Mouse (Mus musculus) intestine, embryonic 16.5 days (tissue): ENCODE measurements around the gene Lsm11. TPM values are rescaled to one million over a fixed set of nuclear protein-coding genes. Genes with fewer than 3 reads are reported as not detected.
A peak's percentile ranks its signal among the peaks of the same experiment; 100 is the strongest.

Experiments
- ATAC-seq: fragments of 200-750 bp; cut with Nextera tagmentation; 2 replicates; pipeline ENCODE4 v1.8.0; 2017; ENCODE audit warnings: moderate TSS enrichment, moderate library complexity
- H3K27ac ChIP-seq: fragments of 300-500 bp; sonication (generic); 2 replicates; pipeline ENCODE4 v1.5.1; 2014; ENCODE audit warnings: mild to moderate bottlenecking, low read length
- H3K27me3 ChIP-seq: fragments of 300-500 bp; sonication (generic); replicated peaks from 2 replicates; pipeline ENCODE4 v1.6.1; 2014; ENCODE audit warnings: low read length, control low read depth, mixed read lengths; ENCODE audit not compliant: control insufficient read depth, insufficient read depth
- H3K36me3 ChIP-seq: fragments of 300-500 bp; sonication (generic); 2 replicates; pipeline ENCODE4 v1.6.1; 2014; ENCODE audit warnings: low read length, control low read depth; ENCODE audit not compliant: control insufficient read depth, insufficient read depth
- H3K4me1 ChIP-seq: fragments of 300-500 bp; sonication (generic); 2 replicates; pipeline ENCODE4 v1.6.1; 2014; ENCODE audit warnings: low read length, control low read depth, mixed read lengths; ENCODE audit not compliant: control insufficient read depth, insufficient read depth
- H3K4me2 ChIP-seq: fragments of 300-500 bp; sonication (generic); 2 replicates; pipeline ENCODE4 v1.6.1; 2014; ENCODE audit warnings: low read depth, low read length, control low read depth
- H3K4me3 ChIP-seq: fragments of 300-500 bp; sonication (generic); 2 replicates; pipeline ENCODE4 v1.5.1; 2014; ENCODE audit warnings: mild to moderate bottlenecking, low read length
- H3K9ac ChIP-seq: fragments of 300-500 bp; sonication (generic); 2 replicates; pipeline ENCODE4 v1.6.1; 2014; ENCODE audit warnings: low read depth, low read length
- H3K9me3 ChIP-seq: fragments of 300-500 bp; sonication (generic); 2 replicates; pipeline ENCODE4 v1.6.1; 2016; ENCODE audit warnings: low read length, control low read depth; ENCODE audit not compliant: control insufficient read depth
- WGBS: fragments of 180-500 bp; shearing (Covaris S2); extraction: QIAGEN DNeasy Blood & Tissue Kit; methylation state at CpG from one replicate; pipeline ENCODE4 v1.1.7; 2014; 5-methylcytosine and 5-hydroxymethylcytosine counted together
- polyA plus RNA-seq: library from polyadenylated mRNA; unstranded; fragments of >200 nt; fragmentation: Nextera tagmentation; extraction: Ambion mirVana; gene quantifications from 2 replicates; pipeline ENCODE4 v1.2.1, GENCODE M21; 2015

Lsm11 gene
- polyA plus RNA-seq = 4.4 and 4.5 TPM in 2 replicates

DNA sequence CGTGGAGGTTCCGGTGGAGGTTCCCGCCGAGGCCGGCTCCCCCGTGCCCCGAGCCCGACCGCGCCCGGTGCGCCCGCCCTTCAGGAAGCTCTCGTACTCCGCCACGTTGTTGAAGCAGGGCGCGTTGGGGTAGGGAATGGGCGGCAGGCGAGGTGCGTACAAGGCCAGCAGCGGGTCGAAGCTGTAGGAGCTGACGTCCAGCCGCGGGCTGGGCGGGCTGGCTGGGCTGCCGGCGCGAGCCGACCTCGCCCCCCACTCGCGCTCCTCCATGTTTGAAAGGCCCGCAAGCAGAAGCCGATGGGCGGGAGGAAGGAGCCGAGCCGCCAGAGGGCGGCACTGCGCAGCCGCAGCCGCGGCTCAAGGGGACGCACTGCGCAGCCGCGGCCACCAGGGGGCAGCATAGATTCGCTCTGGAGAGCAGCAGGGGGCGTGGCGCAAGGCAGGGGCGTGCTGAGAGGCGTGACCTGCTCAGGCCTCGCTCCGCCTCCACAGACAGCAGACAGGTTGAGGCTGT is at the start of gene Lsm11:
TSS of gene Lsm11 (minus strand) at position 293 of the 514 bp plus-strand sequence.
- peak within 1 kb of the TSS; percentile 83 for H3K4me2 ChIP-seq
- no peaks in the 10 kb centered on the region for H3K27me3 ChIP-seq
- peak within 1 kb of the TSS; percentile 91 for H3K9ac ChIP-seq
- ATAC-seq = peak; percentile 93
- H3K36me3 ChIP-seq = peaks cover 3% of the 10 kb centered on the region; the same call in 1 of the 2 replicates
- peak within 1 kb of the TSS; percentile 47 for H3K27ac ChIP-seq
- WGBS = under 1% methylated on average over 53 of the region's 55 CpGs
- H3K9me3 ChIP-seq = no peaks in the 10 kb centered on the region
- peak within 1 kb of the TSS; percentile 90 for H3K4me3 ChIP-seq
- peaks cover 9% of the 10 kb centered on the region for H3K4me1 ChIP-seq

DNA sequence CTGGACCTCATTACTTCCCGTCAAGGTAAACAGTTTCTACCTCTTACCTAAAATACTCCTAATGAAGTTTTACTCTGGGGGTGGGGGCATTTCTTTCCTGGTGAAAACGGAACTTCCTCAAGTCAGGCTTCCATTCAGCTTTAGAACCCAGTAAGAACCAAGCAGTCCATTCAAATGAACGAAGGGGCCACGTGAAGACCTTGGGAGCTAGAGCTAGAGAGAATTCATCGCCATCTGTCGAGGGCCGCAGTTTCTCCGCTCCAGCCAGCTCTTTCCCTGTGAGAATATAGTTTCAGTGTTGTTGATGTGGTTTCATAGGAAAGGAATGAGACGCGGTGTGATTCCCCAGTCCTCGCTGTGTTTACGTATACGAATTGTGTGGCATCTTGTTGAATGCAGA is 47.4 kb upstream of the Lsm11 start:
- H3K9ac ChIP-seq = no peak overlapping the region

DNA sequence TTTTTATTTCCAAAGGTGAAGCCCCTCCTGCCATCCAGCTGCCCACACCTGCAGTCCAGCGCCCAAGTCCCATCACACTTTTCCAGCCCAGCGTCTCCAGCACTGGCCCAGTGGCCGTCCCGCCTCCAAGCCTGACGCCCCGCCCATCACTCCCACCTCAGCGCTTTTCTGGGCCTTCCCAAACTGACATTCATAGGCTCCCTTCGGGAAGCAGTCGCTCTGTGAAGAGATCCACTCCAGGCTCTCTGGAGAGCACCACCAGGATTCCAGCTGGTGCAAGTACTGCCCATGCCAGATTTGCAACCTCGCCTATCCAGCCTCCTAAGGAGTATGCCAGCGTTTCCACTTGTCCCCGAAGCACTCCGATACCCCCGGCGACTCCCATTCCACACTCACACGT is 46.9 kb upstream of the Lsm11 start:
- no peaks in the 10 kb centered on the region for H3K9me3 ChIP-seq
- no peaks in the 10 kb centered on the region for H3K27me3 ChIP-seq
- H3K36me3 ChIP-seq = no peaks in the 10 kb centered on the region
- H3K27ac ChIP-seq = no peak overlapping the region
- H3K4me2 ChIP-seq = peak overlapping the region; percentile 52
- H3K4me3 ChIP-seq = peak overlapping the region; percentile 30
- peak; percentile 68 for ATAC-seq
- peaks cover 5% of the 10 kb centered on the region; the same call in 1 of the 2 replicates for H3K4me1 ChIP-seq
- H3K9ac ChIP-seq = no peak overlapping the region
- WGBS = 4% methylated on average over 16 of the region's 16 CpGs

More for the DNA sequence above, 47.4 kb upstream of the Lsm11 start:
- 49% methylated on average over 13 of the region's 13 CpGs for WGBS
- Histone ChIP-seq H3K9me3 (no peaks in the 10 kb centered on the region), H3K4me2 (peak overlapping the region; percentile 52), H3K4me3 (peak overlapping the region; percentile 30), H3K27ac (no peak overlapping the region), H3K27me3 (no peaks in the 10 kb centered on the region), H3K4me1 (peaks cover 5% of the 10 kb centered on the region; the same call in 1 of the 2 replicates), H3K36me3 (no peaks in the 10 kb centered on the region)
- ATAC-seq = no peak

DNA sequence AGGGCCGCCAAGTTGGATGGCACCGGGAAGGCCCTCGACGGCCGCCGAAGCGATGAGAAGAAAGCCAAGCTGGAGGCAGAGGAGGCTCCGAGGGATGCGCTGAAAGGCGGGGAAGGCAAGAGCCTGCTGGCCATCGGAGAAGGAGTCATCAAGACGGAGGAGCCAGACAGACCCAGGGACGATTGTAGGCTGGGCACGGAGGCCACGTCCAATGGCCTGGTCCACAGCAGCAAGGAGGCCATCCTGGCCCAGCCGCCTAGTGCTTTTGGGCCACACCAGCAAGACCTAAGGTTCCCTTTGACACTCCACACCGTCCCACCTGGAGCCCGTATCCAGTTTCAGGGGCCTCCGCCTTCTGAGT is 36.1 kb upstream of the Lsm11 start:
- Histone ChIP-seq H3K9me3 (peaks cover 4% of the 10 kb centered on the region), H3K4me2 (peak overlapping the region; percentile 91), H3K4me3 (peak overlapping the region; percentile 66), H3K9ac (peak overlapping the region; percentile 86), H3K36me3 (no peaks in the 10 kb centered on the region), H3K4me1 (peaks cover 5% of the 10 kb centered on the region), H3K27me3 (0 out of 2 replicates have a peak, but pooled peaks cover 3% of the 10 kb centered on the region), H3K27ac (no peak overlapping the region; the same call in 1 of the 2 replicates)
- no peak; the same call in none of the 2 replicates for ATAC-seq
- WGBS = 41% methylated on average over 19 of the region's 19 CpGs

DNA sequence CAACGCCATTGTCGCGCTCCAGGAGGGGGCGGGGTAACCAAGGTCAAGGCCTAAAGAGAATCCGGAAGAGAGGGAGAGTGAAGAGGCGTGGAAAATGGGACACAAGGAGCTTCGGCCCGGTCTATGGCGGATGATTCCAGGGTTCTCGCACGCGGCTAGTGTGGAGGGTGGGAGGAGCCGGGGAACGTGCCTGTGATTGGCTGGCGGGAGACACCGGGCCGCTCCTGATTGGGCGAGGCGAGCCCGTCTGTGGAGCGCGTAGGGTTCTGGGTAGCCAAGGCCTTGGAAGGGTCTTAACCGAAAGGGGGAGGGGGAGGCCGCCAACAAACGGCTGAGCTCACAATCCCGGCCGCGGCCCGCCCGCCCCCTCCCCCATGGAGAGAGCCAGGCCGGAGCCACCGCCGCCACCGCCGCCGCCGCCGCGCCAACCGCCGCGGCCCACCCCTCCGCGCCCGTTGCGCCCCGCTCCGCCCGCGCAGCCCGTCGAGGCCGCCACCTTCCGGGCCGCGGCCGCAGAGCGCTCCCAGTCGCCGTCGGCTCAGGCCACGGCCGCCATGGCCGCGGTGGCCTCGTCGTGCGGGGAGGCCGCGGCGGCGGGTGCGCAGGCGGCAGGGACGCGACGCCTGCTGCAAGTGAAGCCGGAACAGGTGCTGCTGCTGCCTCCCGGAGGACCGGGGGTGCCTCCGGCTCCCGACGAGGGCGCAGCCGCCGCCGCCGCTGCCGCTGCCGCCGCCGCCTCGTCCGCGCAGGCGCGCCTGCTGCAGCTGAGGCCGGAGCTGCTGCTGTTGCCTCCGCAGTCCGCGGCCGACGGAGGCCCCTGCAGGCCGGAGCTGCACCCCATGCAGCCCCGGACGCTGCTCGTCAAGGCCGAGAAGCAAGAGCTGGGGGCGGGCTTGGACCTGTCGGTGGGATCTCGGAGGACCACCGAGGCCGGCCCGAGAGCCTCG is 35.5 kb upstream of the Lsm11 start, which contains the start of gene Sox30:
TSS of gene Sox30 (plus strand) at position 365 of the 947 bp plus-strand sequence.
- Histone ChIP-seq H3K27ac (peak within 1 kb of the TSS; percentile 54), H3K9me3 (peaks cover 4% of the 10 kb centered on the region), H3K4me2 (peak within 1 kb of the TSS; percentile 91), H3K4me1 (peaks cover 5% of the 10 kb centered on the region), H3K4me3 (peak within 1 kb of the TSS; percentile 66), H3K27me3 (0 out of 2 replicates have a peak, but pooled peaks cover 3% of the 10 kb centered on the region), H3K36me3 (no peaks in the 10 kb centered on the region), H3K9ac (peak within 1 kb of the TSS; percentile 86)
- 10% methylated on average over 91 of the region's 115 CpGs for WGBS
- peak; percentile 93 for ATAC-seq

DNA sequence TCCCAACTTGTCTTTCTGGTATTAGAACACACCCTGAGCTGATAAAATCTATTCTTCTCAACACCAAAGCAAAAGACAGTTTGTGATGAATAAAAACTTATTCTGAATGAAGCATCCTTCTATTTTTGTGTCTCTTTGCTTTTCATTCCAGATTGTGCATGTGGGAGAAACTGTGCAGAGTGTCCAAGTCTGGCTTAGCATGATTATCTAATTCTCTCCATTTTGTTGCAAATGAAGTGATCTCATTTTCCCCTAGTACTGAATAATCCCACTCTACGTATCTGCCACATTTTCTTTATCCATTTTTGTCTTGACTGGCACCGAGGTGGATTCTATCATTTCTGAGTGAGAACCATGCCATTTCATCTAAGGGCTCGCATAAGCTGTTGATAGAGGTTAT is 31.3 kb upstream of the Lsm11 start:
- WGBS = 83% methylated on average over 3 of the region's 3 CpGs

DNA sequence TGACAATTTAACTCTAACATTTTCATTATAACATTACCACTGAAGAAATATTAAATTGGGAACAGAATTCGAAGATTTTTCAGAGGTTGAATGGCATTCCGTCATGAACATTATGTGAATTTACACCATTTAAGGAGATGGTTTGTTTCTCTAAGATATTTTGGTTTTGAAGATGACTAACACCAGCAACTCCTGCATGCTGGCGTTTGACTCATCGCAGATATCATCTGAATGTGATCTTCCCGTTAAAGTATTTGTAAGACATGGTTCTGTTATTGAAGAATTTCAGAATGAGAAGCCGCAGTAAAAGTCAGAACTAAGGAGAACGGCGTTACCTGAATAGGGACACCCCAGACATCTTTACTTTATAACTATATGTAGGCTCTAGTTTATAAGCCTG is 29.7 kb upstream of the Lsm11 start:
- Histone ChIP-seq H3K4me2 (no peak overlapping the region), H3K9ac (no peak overlapping the region), H3K4me1 (no peaks in the 10 kb centered on the region), H3K27ac (no peak overlapping the region), H3K4me3 (no peak overlapping the region), H3K9me3 (no peaks in the 10 kb centered on the region), H3K36me3 (no peaks in the 10 kb centered on the region), H3K27me3 (no peaks in the 10 kb centered on the region)
- ATAC-seq = no peak
- 85% methylated on average over 8 of the region's 8 CpGs for WGBS

More for the DNA sequence above, 31.3 kb upstream of the Lsm11 start:
- no peaks in the 10 kb centered on the region for H3K36me3 ChIP-seq
- H3K9ac ChIP-seq = no peak overlapping the region
- no peak overlapping the region for H3K27ac ChIP-seq
- H3K4me3 ChIP-seq = no peak overlapping the region
- peaks cover 4% of the 10 kb centered on the region for H3K9me3 ChIP-seq
- H3K4me1 ChIP-seq = peaks cover 3% of the 10 kb centered on the region
- H3K27me3 ChIP-seq = 0 out of 2 replicates have a peak, but pooled peaks cover under 1% of the 10 kb centered on the region
- ATAC-seq = no peak
- H3K4me2 ChIP-seq = no peak overlapping the region

DNA sequence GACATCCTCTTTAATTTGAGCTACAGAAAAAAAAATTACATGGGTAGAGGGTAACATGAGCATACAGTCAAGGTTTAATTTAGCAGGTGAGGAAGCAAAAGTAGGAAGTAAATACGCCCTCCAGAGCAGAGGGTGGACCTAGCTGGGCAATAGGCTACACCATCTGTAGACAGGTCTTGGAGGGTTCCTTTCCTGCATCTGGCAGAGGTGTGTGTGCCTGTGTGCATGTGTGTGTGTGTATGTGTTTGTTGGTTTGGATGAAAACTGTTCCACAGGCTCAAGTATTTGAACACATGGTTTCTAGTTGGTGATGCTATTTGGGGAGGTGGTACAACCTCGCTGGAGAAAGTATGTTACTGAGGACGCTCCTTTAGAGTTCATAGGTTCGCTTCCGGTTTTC is 28.9 kb upstream of the Lsm11 start:
- no peak overlapping the region for H3K9ac ChIP-seq
- no peak overlapping the region for H3K4me3 ChIP-seq
- H3K36me3 ChIP-seq = no peaks in the 10 kb centered on the region
- H3K27me3 ChIP-seq = no peaks in the 10 kb centered on the region
- WGBS = 85% methylated on average over 5 of the region's 5 CpGs
- no peak for ATAC-seq
- no peak overlapping the region for H3K4me2 ChIP-seq
- H3K27ac ChIP-seq = no peak overlapping the region
- no peaks in the 10 kb centered on the region for H3K4me1 ChIP-seq
- no peaks in the 10 kb centered on the region for H3K9me3 ChIP-seq

DNA sequence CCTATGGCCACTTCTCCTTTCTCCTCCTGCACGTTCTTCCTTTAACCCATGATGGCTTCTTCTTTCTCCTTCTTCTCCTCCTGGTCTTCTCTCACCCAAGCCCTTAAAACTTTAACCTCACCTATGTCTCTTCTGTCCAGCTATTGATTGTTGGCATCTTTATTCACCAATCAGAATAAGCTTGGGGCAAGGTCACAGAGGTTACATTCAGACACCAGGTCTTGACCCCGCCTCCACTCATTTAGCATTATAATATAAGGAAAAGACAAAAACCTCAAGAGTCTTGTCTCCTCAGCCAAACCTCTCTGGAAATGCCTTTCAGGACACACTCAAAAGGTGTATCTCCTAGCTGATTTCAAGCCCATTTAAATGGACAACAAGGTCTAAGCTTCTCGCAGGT is 23.7 kb upstream of the Lsm11 start:
- H3K4me1 ChIP-seq = no peaks in the 10 kb centered on the region
- ATAC-seq = no peak
- 90% methylated on average over 3 of the region's 3 CpGs for WGBS
- no peaks in the 10 kb centered on the region for H3K9me3 ChIP-seq
- no peak overlapping the region for H3K4me2 ChIP-seq
- H3K27ac ChIP-seq = no peak overlapping the region
- H3K27me3 ChIP-seq = no peaks in the 10 kb centered on the region
- no peak overlapping the region for H3K4me3 ChIP-seq
- H3K9ac ChIP-seq = no peak overlapping the region
- no peaks in the 10 kb centered on the region for H3K36me3 ChIP-seq
